Mouse (Mus musculus) liver, postnatal 0 days (tissue): ENCODE results near the gene Blmh.
A peak's percentile ranks its signal among the peaks of the same experiment; 100 is the strongest.

ENCODE experiments used
- CTCF ChIP-seq: sonication (generic); IDR thresholded peaks from 2 replicates; pipeline ENCODE4 v1.5.1; 2016; ENCODE audit warnings: antibody characterized with exemption, low read depth
- EP300 ChIP-seq: IDR thresholded peaks from 2 replicates; pipeline ENCODE4 v1.6.1; 2016; ENCODE audit warnings: antibody characterized with exemption, low read depth, mild to moderate bottlenecking

GRCm38 (mm10) chr11:76899758-76900738, 24.6 kb upstream of the Blmh start:
- TF ChIP-seq CTCF (peak; percentile 55), EP300 (no peak)
